Mouse (Mus musculus) urinary bladder, postnatal 25 days (tissue): ENCODE measurements around the gene Rassf3.
A peak's percentile ranks its signal among the peaks of the same experiment; 100 is the strongest.

Source experiments
- DNase-seq: peaks from one replicate; pipeline ENCODE4 v3.0.0; 2022; ENCODE audit warnings: low spot score

The Rassf3 gene

DNA sequence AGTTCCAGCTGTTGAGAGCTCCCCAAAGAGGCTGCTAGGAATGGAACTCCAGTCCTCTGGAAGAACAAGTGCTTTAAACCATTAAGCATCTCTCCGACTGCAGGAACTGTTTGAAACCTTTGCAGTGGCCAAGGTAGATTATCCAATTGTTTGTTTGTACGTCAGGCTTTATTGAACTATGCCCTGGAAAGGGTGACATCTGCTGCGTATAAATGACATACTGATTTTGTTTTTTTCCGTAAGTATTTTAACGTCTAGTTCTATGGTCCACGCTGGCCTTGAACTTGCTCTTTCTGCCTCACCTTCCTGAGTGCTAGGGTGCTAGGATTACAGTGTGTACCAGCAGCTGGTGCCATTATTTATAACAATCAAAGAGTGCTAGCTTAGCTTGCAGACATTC lies 13.8 kb upstream of the Rassf3 start:
- DNase-seq: no peak

DNA sequence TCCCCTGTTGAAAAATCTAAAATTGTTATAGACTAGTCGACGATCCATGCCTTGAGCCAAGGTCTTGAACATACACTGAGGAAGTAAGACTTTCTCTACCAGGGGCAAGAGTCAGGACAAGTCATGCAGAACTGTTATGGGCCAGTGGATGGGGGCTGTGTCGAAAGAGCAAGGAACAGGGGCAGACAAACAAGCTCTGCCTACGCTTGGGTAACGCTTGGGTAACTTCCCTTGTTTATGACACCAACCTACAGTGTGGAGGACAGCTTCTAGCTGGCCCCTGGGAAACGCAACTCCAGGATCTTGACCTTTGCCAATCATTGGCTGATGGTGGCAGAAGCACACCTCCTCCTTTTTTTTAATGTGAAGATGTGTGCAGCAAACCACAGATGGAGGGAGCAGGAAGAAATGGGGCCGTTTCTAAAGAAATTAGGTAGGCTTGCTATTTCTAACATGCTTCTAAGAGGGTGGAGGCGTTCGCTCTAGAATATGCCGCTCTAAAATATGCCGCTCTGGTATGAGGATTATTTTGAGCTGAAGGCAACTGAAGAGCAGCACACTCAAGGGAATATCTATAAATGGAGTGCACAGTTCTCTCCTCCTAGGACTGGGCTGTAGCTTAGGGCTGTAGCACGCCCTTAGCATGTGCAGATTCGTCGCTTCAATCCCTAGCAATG lies 12.6 kb upstream of the Rassf3 start:
- DNase-seq: no peak

DNA sequence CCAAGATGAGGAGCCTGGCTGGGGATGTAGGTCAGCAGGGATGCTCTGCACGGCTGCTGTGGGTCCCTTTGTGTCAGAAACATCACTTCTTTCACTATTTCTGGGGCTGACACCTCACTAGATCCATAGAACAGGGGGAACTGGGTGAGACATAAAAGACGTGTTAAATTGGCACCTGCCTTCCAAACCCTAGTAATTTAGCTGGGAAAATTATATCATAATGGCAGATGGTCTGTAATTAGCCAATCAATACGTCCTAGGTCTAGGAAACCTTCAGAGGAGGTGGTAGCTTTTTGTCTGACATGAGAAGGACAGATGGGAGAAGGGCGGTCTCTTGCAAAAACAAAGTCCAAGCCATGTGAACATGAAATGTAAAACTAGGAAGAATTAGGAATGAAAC lies 11.6 kb upstream of the Rassf3 start:
- no peak for DNase-seq

DNA sequence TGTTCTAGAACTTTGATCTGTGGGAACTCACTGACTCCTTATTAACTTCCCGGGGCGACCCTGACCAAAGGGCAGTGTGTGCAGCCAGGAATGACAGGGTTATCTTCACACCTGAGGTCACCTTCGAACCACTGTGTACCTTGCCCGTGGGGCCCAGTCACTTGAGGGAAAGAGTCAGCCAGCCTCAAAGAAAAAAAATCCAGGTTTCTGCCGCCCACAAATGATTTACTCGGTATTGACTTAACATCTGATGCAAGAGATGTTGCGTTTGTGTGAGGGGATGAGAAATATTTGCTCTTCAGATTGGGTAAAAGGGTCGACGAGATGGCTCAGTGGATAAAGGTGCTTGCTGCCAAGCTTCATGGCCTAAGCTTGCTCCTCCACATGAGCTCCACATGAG lies 10.2 kb upstream of the Rassf3 start:
- no peak for DNase-seq

DNA sequence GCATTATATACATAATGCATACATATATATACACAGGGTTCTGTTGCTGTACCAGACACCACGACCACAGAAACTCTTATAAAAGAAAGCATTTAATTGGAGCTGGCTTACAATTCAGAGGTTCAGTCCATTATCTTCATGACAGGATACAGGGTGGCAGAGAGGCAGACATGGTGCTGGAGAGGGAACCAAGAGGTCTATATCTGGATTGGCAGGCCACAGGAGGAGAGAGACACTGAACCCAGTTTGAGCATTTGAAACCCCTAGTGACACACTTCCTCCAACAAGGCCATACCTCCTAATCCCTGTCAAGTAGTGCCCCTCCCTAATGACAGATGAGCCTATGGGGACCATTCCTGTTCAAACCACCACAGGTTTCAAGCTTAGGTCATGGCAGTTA lies 7.2 kb upstream of the Rassf3 start:
- no peak for DNase-seq

DNA sequence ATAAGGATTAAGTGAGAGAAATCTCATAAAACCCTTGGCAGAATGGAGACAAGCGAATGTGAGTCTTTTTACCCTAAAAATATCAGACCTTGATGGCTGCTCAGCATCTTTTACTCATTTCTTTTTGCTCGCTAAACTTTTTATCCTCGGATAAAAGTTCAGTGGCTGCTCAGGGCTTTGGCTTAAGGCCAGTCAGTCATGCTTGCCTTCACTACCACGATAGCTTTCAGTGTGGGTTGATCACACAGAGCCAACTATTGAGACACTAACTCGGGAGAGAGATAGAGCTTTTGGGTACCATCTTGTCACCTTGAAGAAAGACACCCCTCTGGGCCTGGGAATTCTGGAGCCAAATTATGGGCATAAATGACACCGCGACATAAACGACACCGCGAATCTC lies 5.0 kb upstream of the Rassf3 start:
- DNase-seq: no peak

DNA sequence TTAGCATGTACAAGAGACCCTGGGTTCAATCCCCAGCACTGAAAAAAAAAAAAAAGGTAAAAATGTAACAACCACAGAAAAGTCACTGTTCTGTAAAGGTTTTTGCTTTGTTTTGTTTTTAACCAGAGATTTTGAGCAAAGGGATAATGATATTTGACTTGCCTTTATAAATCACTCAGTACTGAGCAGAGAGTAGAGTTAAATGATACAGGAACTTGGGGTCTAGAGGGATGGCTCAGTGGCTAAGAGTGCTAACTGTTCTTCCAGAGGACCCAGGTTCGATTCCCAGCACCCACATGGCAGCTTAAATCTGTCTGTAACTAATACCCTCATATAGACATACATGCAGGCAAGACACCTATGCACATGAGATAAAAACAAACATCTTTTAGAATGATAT lies 3.8 kb upstream of the Rassf3 start:
- no peak for DNase-seq

DNA sequence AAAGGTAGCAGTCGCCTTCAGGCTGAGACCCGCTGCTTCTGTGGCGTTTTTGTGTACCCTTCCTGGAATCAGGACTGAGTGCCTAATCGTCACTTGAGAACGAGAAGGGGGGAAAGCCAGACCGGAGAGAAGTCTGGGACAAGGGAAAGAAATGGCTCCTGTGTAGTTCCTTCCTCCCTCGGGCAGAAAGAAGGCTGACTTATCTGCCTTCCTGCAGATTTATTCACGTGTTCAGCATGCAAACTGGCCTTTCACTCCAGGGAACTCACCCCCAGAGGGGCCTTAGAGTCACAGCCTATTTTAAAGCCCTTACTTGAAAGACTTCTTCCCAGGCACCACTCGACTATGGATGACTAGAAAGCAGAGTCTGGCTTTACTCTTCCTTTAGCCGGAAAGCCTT lies 1.3 kb upstream of the Rassf3 start:
- no peak for DNase-seq

DNA sequence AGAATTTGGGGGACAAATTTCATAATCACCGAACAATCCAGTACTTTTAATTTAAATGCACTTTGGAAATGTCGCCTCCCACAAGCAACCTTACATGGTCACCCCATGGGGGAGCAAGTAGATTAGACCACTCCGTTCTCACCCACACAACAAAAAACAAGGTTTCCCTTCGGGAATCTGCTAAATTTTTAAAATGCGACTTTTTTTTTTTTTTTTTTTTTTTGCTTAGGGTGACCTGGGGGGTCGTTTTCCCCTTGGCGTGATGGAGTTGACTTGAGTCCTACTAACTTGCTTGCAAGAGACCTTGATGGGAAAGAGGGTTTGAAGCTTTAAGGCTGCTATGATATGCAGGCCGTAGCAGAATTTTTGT lies 806 bp upstream of the Rassf3 start:
- no peak for DNase-seq

DNA sequence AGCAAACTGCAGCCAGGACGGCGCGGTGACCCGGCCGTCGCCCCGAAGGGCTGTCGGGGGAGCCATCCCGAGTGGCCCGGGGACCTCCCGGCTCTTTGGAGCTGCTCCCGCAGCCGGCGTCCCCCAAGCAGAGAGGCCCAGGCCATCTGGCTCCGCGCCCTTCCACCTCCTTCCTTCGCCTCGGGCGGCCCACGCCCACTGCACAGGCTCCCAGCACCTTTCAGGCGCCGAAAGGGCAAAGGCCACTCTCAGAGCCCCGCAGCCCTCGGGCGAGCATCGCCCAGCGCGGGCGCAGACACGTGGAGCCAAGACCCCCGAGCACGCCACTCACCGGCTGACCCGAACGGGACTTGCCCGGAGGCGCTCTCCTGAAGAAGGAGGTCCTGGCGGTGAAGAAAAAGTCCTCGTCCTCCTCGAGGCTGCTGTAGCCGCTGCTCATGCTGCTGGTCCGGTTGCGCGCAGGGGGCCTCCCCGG lies 438 bp downstream of the Rassf3 start:
- peak; percentile 55 for DNase-seq

DNA sequence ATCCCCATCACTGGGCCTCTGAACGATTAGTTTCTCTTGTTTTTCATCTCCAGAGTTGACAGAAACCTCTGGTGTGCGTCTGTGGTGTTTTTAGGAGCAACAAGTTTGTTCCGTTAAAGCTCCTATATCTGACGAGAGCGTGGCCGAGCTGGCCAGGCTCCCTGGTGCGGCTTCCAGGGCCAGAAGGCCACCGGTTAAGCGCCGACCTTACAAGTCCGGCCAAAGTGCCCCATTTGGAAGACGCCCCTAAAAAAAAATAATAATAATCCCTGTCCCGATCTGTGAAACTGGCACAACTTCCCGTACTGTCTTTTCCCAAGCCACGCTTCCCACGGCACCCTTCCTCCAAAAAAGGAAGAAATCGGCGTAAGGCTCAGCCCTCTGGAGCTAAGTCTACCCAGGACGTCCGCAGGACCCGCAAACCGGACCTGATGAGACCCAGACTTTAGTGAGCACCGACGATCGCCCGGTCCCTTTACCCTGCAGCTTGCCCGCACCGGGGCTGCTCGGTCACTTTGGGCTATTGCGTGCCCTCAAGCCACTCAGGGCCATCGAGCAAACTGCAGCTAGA lies 961 bp downstream of the Rassf3 start:
- DNase-seq: no peak

DNA sequence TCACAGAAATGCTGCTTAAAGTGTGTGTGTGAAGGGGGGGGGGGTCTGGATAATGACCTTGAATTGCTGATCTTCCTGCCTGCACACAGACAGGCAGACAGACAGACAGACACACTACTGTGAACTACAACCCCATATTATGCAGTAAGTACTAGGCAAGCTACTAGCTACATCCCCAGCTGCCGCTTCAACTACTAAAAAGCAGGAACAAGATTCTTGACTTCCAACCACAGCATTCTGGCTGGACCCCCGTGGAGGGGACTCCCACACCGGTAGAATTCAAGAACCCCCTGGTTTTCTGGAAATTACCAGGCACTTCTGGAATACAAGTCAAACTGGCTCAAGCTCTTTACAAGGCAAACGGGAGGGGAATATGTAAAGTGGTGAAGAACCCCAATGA lies 1.9 kb downstream of the Rassf3 start:
- no peak for DNase-seq

DNA sequence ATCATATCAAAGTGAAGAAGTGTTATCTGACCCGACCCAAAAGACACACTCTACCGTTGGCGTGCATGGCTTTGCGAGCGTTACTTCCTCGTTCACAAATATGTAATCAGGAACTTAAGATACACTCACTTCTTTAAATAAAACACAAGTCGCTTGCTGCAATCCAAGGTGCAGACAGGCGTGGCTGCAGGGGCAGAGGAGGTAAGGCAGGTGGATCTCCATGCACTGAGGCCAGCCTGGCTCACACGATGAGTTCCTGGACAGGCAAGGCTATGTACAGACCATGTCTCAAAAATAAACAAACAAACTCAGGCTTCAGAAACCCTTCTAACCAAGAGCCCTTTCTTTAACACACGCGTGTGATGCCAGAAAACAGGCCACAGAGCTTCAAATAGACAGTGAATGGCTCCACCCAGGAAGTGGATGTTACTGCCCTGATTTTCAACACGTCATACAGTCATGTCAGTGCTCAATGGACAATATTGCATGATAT lies 2.4 kb downstream of the Rassf3 start:
- DNase-seq: no peak

DNA sequence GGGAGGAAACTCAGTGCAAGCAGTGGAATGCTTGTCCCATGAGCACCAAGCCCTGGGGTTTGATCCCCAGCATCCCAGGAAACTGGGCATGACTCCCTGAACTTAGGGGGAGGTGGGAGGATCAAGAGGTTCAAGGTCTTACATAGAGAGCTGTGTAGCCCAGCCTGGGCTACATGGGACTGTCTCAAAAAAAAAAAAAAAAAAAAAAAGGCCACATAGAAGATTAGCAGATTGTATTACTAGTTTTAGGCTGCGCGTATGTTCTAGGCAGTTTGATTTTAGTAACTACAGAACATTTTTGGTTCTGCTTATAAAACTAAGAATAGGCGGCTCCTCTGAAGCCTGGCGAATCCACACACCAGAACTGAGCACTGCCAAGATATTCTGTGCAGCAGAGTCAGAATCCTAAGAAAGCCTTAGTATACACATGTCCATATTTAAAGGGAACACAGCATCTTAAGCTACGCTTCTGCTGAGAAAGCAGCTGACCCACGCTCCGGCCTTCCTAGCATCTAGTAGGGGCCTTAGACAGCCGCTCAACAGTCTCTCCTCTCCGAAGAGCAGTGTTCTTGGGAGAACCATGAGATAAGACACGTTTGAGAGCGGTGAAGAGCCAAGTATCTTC lies 3.4 kb downstream of the Rassf3 start:
- DNase-seq: no peak

DNA sequence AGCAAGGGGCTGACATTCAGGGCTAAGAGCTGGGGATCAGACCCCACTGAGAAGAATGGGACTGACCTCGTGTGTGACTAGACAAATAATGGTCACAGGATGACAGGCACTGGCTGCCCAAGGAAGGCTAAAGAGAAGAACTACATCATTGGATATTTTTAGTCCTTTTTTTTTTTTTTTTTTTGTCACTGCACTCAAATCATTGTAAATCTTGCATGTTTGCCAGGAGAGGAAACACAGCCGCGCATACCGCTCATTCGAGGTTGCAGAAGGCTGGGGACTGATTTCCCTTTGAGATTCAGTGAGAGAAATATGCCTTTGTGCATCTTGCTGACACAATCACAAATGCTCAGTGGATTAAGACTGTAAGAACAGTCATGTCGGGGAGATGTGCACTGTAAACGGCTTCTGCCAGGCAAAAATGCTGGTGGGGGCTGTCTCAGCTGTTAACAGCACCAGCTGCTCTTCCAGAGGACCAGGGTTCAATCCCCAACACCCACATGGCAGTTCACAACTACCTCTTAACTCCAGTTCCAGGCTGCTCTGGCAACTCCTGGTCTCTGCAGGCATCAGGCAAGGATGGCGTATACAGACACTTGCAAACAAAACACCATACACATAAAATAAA lies 4.5 kb downstream of the Rassf3 start:
- no peak for DNase-seq

DNA sequence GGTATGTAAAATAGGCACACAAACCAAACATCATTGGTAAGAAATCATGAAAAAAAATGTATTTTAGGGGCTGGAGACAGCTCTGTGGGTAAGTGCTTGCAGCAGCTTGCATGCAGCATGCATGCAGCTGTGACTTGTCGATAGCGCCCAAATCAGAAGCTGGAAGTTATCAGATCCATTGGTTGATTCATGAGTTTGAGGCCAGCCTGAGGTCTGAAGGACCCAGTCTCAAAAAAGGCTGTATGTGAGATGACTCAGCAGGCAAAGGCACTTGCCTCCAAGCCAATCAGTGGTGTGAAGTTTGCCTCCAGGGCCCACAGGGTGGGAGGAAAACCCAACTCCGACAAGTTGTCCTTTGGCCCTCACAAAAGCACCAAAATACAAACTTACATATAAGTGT lies 6.5 kb downstream of the Rassf3 start:
- DNase-seq: no peak

DNA sequence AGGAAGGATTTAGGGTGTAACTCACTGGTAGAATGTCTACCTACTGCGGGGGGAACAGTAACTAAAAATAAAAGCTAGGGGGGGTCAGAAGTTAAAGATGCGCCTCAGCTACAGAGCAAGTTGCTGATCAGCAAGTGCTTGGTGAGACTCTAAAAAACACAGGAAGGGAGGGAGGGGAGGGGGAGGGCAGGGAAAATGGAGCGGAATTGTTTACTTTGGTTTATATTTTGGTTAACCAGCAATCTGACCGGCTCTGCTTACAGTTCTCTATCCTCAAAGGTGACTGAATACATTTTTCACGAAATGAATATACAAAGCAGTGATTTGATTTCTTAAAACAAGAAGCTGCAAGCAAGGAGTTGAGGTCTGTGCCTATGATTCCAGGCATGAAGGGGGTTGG lies 7.2 kb downstream of the Rassf3 start:
- no peak for DNase-seq

DNA sequence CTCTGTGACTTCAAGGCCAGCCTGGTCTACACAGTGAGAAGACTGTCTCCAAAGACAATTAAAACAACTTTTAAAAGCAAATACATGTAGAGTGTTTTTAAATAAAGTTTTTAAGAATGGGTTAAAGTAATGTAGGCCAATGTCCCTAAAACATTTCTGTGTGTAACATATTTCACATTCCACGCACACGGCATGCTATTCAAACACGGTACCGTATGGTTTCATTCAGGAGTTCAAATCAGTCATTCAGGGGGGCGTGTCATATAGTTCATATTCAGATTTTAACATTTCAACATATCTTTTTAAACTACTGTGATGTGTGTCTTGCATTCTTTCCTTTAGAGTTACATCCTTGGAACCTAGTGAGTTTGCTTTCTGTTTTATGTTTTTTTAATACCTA lies 7.9 kb downstream of the Rassf3 start:
- DNase-seq: no peak

DNA sequence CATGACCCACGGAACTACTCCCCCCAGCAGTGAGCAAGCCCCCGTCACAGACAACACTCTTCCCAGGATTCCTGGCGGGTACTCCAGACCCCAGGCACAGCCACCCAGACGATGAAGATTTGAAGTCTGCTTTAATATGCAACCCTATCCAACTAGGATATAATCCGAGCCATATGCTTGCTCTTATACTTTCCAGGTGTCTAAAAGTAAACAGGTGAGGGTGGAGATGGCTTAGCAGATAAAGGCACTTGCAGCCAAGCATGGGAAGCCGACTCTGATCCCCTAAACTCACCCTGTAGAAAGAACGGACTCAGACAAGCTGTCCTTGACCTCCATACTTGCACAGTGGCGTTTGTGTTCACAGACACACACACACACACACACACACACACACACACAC lies 8.4 kb downstream of the Rassf3 start:
- DNase-seq: no peak

DNA sequence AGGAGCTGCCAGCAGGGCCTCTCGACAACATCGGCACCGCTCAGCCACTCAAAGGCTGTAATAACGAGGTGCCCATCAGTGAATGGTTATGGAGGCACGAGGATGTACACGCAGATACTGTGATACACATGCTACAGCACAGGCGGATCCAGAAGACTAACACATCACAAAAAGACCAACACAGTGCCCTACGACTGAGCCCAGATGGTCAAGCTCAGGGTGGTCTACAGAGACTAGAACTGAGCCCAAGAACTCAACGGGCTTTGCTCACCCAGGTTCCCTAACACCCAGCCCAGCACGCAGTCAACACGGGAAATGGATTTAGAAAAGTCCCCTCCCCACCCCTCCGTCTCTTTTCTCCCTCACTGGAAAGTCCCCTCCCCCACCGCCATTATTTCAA lies 9.1 kb downstream of the Rassf3 start:
- DNase-seq: no peak

DNA sequence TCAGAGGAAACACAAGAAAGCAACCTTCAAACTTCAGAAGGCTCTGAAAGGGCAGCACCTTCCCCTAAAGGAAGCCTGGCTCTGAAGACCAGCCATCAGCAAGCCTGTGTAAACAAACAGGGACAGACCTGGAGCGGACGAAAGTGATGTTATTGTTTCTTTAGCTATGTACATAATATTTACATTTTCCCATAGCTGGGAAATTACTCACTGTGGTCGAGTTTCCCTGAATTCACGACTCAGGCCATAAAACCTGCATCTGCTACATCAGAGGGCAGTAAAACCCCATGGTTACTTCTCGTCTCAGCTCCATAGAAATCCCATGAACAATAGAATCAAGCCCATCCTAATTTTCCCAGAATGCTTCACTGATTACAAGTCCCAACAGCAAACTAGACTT lies 11.1 kb downstream of the Rassf3 start:
- DNase-seq: no peak

DNA sequence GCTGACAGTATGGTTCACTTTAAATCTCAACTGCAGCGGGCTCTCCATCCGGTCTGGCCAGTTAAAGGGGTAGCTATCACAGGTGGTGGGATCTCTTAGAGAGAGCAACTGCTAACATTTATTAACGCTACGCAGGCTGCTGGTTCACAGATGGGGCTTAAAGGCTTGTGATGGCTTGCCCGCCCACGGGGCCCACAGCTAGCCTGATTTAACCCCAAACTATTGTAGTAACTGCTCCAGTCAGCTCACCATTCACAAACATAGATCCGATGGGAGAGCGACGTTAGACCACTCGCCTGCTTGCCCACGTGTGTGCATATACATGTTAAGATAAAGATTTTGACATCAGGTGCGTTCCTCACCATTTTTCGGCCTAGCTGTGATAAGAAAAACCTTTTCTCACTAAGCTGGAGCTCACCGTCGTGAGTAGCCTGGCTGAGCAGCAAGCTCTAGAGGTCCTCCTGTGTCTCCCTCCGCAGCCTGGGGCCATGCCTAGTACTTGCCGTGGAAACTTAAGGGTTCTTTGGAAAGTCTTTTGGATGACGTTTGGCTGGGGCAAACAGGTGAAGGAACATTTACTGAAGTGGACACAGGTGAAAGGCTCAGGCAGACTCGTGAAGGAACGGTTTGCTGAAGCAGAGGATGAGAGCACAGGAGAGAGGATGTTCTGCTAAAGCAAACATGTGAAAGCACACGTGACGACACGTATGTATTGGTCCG lies 13.8 kb downstream of the Rassf3 start:
- DNase-seq: no peak
